Mouse (Mus musculus) MEL (cell line): ENCODE data around the gene Hdac1.

Experiments
- CHD2 ChIP-seq: IDR thresholded peaks from 2 replicates; pipeline ENCODE4 v1.6.1; 2011; ENCODE audit warnings: low read length, improper control_type of control experiment
- CTCF ChIP-seq, 3 experiments: IDR thresholded peaks in 2 of 3; conservative IDR thresholded peaks in 1 of 3; 2 replicates each; pipeline ENCODE4 v1.5.1; 2011 to 2012; ENCODE audit warnings: low read length in 3 of 3, low read depth in 2 of 3, mild to moderate bottlenecking in 2 of 3, improper control_type of control experiment in 1 of 3, inconsistent platforms in 1 of 3, mixed read lengths in 1 of 3, moderate library complexity in 1 of 3; ENCODE audit not compliant: control insufficient read depth in 1 of 3, insufficient read depth in 1 of 3, poor library complexity in 1 of 3, severe bottlenecking in 1 of 3
- EP300 ChIP-seq, 2 experiments: IDR thresholded peaks; 2 replicates each; pipeline ENCODE4 v1.6.1; 2011; ENCODE audit warnings: improper control_type of control experiment in 2 of 2, low read length in 2 of 2, low read depth in 1 of 2, mild to moderate bottlenecking in 1 of 2
- ETS1 ChIP-seq: IDR thresholded peaks from 2 replicates; pipeline ENCODE4 v1.6.1; 2012; ENCODE audit warnings: low read depth, mild to moderate bottlenecking, inconsistent platforms, low read length, improper control_type of control experiment, moderate library complexity
- HCFC1 ChIP-seq: IDR thresholded peaks from 2 replicates; pipeline ENCODE4 v1.6.1; 2012; ENCODE audit warnings: low read depth, mild to moderate bottlenecking, inconsistent platforms, low read length, improper control_type of control experiment, moderate library complexity
- KAT2A ChIP-seq: conservative IDR thresholded peaks from 2 replicates; pipeline ENCODE4 v1.6.1; 2012; ENCODE audit warnings: low read depth, low read length, improper control_type of control experiment, inconsistent platforms
- MAX ChIP-seq: IDR thresholded peaks from 2 replicates; pipeline ENCODE4 v1.6.1; 2011; ENCODE audit warnings: low read length, improper control_type of control experiment
- POLR2A ChIP-seq, 2 experiments: IDR thresholded peaks; 2 replicates each; pipeline ENCODE4 v1.6.1; 2011 to 2012; ENCODE audit warnings: low read length in 2 of 2, mild to moderate bottlenecking in 2 of 2, control low read depth in 1 of 2, improper control_type of control experiment in 1 of 2, low read depth in 1 of 2, moderate library complexity in 1 of 2; ENCODE audit not compliant: control insufficient read depth in 1 of 2, insufficient read depth in 1 of 2, poor library complexity in 1 of 2
- POLR2AphosphoS5 ChIP-seq: IDR thresholded peaks from 2 replicates; pipeline ENCODE4 v1.6.1; 2012; ENCODE audit warnings: low read depth, borderline replicate concordance, mild to moderate bottlenecking, inconsistent platforms, low read length, moderate library complexity, mixed read lengths
- RCOR1 ChIP-seq: IDR thresholded peaks from 2 replicates; pipeline ENCODE4 v1.6.1; 2012; ENCODE audit warnings: low read depth, mild to moderate bottlenecking, inconsistent platforms, low read length, improper control_type of control experiment
- SIN3A ChIP-seq: IDR thresholded peaks from 2 replicates; pipeline ENCODE4 v1.6.1; 2012; ENCODE audit warnings: low read length, improper control_type of control experiment, inconsistent platforms

GRCm38 (mm10) chr4:129544106-129544505 lies 1.6 kb upstream of the Hdac1 start:
- no peak for TF ChIP-seq MAX
- no peak for TF ChIP-seq CTCF (IDR thresholded peaks at IDR 0.05 in 2 of 3, conservative IDR thresholded peaks at IDR 0.05 in 1 of 3; ENCODE audit: control insufficient read depth in 1 of 3, insufficient read depth in 1 of 3, low read depth in 2 of 3, low read length in 3 of 3, poor library complexity in 1 of 3, severe bottlenecking in 1 of 3)
- TF ChIP-seq KAT2A, result no peak
- TF ChIP-seq POLR2A (IDR thresholded peaks at IDR 0.05; ENCODE audit: control insufficient read depth in 1 of 2, insufficient read depth in 1 of 2, low read depth in 1 of 2, low read length in 2 of 2, poor library complexity in 1 of 2), result no peak
- no peak for TF ChIP-seq HCFC1
- no peak for TF ChIP-seq SIN3A
- no peak for TF ChIP-seq CHD2
- TF ChIP-seq EP300 (IDR thresholded peaks at IDR 0.05; ENCODE audit: low read depth in 1 of 2, low read length in 2 of 2), result no peak
- TF ChIP-seq POLR2AphosphoS5, result no peak
- TF ChIP-seq ETS1, result no peak
- no peak for TF ChIP-seq RCOR1
